8 mouse cellular contexts compared by ENCODE assay signal in genomic region chr2:61138998-61139631, GRCm38 (mm10).
DNase-seq lines count a peak whose midpoint lies in the region; ATAC-seq and TF ChIP-seq lines count a peak whose summit lies in the region.

No protein-coding gene starts in this region.

- peaks cover 11% of the 10 kb centered on the region for H3K4me1 ChIP-seq in intestine, embryonic 16.5 days (ENCODE audit: control insufficient read depth, insufficient read depth, low read length)
- H3K4me1 ChIP-seq in limb, embryonic 13.5 days, result peaks cover 17% of the 10 kb centered on the region
- H3K4me1 ChIP-seq in neural tube, embryonic 13.5 days (replicated peaks), result no peaks in the 10 kb centered on the region
- no peaks in the 10 kb centered on the region; the same call in 1 of the 2 replicates for H3K4me1 ChIP-seq in thymus, adult 2 months (replicated peaks; ENCODE audit: control insufficient read depth, insufficient read depth, low read length)

- H3K36me3 ChIP-seq in intestine, embryonic 16.5 days (ENCODE audit: control insufficient read depth, insufficient read depth, low read length), result no peaks in the 10 kb centered on the region
- H3K36me3 ChIP-seq in limb, embryonic 13.5 days, result no peaks in the 10 kb centered on the region
- no peaks in the 10 kb centered on the region for H3K36me3 ChIP-seq in neural tube, embryonic 13.5 days
- no peaks in the 10 kb centered on the region for H3K36me3 ChIP-seq in thymus, adult 2 months (ENCODE audit: control insufficient read depth, insufficient read depth, low read length)

- TF ChIP-seq CTCF in thymus, adult 2 months (IDR thresholded peaks at IDR 0.05; ENCODE audit: borderline replicate concordance, control insufficient read depth, extremely low read depth, insufficient read depth, low read length, poor library complexity), result no peak

- H3K9ac ChIP-seq in intestine, embryonic 16.5 days (ENCODE audit: low read depth, low read length), result no peak overlapping the region
- H3K9ac ChIP-seq in limb, embryonic 13.5 days, result no peak overlapping the region
- H3K9ac ChIP-seq in neural tube, embryonic 13.5 days, result no peak overlapping the region

- peak overlapping the region; percentile 7; the same call in 1 of the 2 replicates for H3K4me3 ChIP-seq in intestine, embryonic 16.5 days (ENCODE audit: low read length)
- H3K4me3 ChIP-seq in limb, embryonic 13.5 days, result no peak overlapping the region; the same call in 1 of the 2 replicates
- no peak overlapping the region for H3K4me3 ChIP-seq in neural tube, embryonic 13.5 days
- H3K4me3 ChIP-seq in thymus, adult 2 months (ENCODE audit: control insufficient read depth, insufficient read depth, low read length), result no peak overlapping the region

- WGBS in intestine, embryonic 16.5 days, result 20% methylated on average over 19 of the region's 19 CpGs
- WGBS in limb, embryonic 13.5 days, result 35% methylated on average over 19 of the region's 19 CpGs
- WGBS in neural tube, embryonic 13.5 days, result 68% methylated on average over 19 of the region's 19 CpGs
- 37% methylated on average over 19 of the region's 19 CpGs for WGBS in thymus, adult 2 months

- H3K4me2 ChIP-seq in intestine, embryonic 16.5 days (ENCODE audit: low read depth, low read length), result peak overlapping the region; percentile 16
- peak overlapping the region; percentile 46 for H3K4me2 ChIP-seq in limb, embryonic 13.5 days (replicated peaks)
- 0 out of 2 replicates have a peak overlapping the region, but pooled peaks have one; percentile 9 for H3K4me2 ChIP-seq in neural tube, embryonic 13.5 days

- H3K27ac ChIP-seq in intestine, embryonic 16.5 days (ENCODE audit: low read length), result peak overlapping the region; percentile 67
- H3K27ac ChIP-seq in limb, embryonic 13.5 days, result peak overlapping the region; percentile 61; the same call in 1 of the 2 replicates
- H3K27ac ChIP-seq in neural tube, embryonic 13.5 days (replicated peaks), result 0 out of 2 replicates have a peak overlapping the region, but pooled peaks have one; percentile 5
- H3K27ac ChIP-seq in thymus, adult 2 months (ENCODE audit: control insufficient read depth, insufficient read depth, low read length), result no peak overlapping the region

- TF ChIP-seq POLR2A in thymus, adult 2 months (IDR thresholded peaks at IDR 0.05; ENCODE audit: control insufficient read depth, extremely low read depth, insufficient read depth, low read length, poor library complexity), result no peak

- H3K27me3 ChIP-seq in intestine, embryonic 16.5 days (replicated peaks; ENCODE audit: control insufficient read depth, insufficient read depth, low read length), result no peaks in the 10 kb centered on the region
- H3K27me3 ChIP-seq in limb, embryonic 13.5 days, result no peaks in the 10 kb centered on the region
- H3K27me3 ChIP-seq in neural tube, embryonic 13.5 days, result no peaks in the 10 kb centered on the region
- no peaks in the 10 kb centered on the region for H3K27me3 ChIP-seq in thymus, adult 2 months (ENCODE audit: control insufficient read depth, insufficient read depth, low read length)

- DNase-seq in Muller cell, postnatal 12 days (ENCODE audit: inconsistent ontology term), result peak; percentile 86
- peak; percentile 47 for DNase-seq in adrenal gland, postnatal 25 days
- peak; percentile 35 to 39 for DNase-seq in gastrocnemius, adult 8-10 months (ENCODE audit: low spot score in 2 of 2)
- no peak for DNase-seq in thymus, adult 2 months
- DNase-seq in cerebellum, postnatal 10 days, result no peak

- no peaks in the 10 kb centered on the region for H3K9me3 ChIP-seq in intestine, embryonic 16.5 days (ENCODE audit: control insufficient read depth, low read length)
- no peaks in the 10 kb centered on the region for H3K9me3 ChIP-seq in limb, embryonic 13.5 days
- no peaks in the 10 kb centered on the region for H3K9me3 ChIP-seq in neural tube, embryonic 13.5 days

- peak; percentile 87 for ATAC-seq in intestine, embryonic 16.5 days
- peak; percentile 81 for ATAC-seq in limb, embryonic 13.5 days (ENCODE audit: low FRiP score, low read depth)
- no peak for ATAC-seq in neural tube, embryonic 13.5 days (ENCODE audit: low read depth)

Comparison
In these comparisons a context has a peak if more than half of its experiments do, and no peak if none do; other contexts are left out.
1. DNase-seq: peak in Muller cell, postnatal 12 days (single experiment), adrenal gland, postnatal 25 days (single experiment) and gastrocnemius, adult 8-10 months (2 of 2); none in thymus, adult 2 months (single experiment) and cerebellum, postnatal 10 days (0 of 2).
2. Peak in every context shown above with its lines, with median percentiles within 50 percentile points of each other: H3K4me2 ChIP-seq.